Mouse (Mus musculus) fibroblast of lung, adult 2 months (primary cell): ENCODE measurements around the gene Mipol1.
"Not testable (repeated sequence)": the region's sequence is repeated elsewhere in the genome, so short reads cannot be mapped to it uniquely, and the experiment has no call there.

Experiments used
- DNase-seq: peaks from one replicate; pipeline ENCODE4 v3.0.0-alpha.2; 2011; ENCODE audit warnings: low read depth

Gene Mipol1

DNA sequence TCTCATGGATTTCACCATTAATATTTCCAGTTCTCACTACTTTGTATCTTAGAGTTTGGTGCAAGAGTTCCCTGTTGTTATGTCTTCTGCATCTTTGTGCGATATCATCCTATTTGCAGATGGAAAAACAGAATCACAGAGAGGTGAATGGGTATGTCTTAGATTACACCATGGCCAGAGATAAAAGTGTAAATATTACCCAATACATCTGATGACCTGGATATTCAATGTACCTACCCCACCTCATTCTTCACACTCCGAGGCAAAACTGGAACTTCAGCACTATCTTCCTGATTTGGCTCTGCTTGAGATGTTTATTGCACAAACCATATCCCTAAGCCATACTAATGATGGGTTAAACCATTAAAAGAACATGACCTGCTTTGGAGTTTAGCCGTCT is 198.0 kb downstream of the Mipol1 start:
- no peak for DNase-seq

GRCm38 (mm10) chr12:57428767-57429166 is 198.5 kb downstream of the Mipol1 start:
- DNase-seq, result no peak

- DNase-seq, result not testable (repeated sequence)
Measured at GRCm38 (mm10) chr12:57436939-57437659, 206.9 kb downstream of the Mipol1 start.

DNA sequence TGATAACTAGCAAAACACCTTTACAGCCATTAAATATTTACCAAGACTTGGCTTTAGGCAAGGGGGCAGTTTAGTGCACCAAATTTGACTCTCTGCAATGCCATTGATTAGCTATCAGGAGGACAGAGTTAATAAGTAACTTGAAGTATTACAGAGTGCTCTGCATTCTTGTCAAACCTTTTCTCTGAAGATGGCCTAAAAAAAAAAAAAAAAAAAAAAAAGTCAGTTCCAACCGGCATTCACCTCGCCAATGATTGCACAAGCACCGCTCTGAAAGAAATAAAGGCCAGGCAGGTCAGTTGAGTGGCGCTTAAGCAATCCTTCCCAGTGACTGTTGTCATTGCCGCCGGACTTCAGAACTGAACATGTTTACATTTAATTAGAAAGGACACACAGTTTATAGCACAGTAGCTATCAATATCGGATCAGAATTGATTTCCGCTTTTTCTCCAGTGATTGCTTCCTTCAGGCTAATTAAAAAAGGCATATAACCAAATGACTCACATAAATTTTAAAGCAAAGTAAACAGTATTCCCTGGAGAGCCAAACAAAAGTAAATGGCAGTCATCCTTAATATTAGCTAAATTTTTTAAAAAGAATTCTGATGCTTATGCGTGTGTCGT is 214.2 kb downstream of the Mipol1 start:
- no peak for DNase-seq

DNA sequence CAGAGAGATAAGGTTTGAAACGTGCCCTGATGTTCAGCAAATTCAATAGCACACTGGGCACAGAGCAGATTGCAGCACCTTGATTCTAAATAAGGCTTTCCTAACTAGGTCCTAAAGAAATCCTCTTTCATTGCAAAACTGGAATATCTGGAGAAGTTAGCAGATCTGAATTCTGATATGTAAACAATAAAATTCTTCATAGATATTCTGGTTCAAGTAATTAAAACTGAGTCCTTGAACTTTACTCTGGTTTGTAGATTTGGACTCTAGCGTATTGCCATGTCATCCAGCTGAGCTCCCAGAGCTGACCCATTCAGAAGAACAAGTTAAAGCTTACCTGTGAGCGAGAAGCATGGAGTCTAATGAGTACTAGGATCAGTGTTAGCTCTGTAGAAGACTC is 217.1 kb downstream of the Mipol1 start:
- no peak for DNase-seq

DNA sequence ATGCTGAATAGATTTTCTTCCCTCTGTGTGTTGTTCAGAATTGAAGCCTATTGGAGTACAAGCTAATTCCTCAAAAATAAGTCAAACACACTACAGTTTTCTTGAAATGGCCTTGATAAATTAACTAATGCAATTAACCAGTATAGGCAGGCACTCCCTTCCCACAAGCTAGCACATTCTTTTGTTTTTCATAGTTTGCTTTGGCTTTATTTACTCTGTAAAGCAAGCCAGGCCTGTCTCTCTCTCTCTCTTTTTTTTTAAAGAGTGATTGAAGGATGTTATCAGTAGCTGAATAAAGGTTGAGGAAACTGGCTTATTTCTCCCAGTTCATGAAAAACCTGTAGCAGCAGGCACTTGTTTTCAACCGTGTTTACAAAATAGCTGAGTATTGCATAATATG is 219.1 kb downstream of the Mipol1 start:
- DNase-seq, result no peak

DNA sequence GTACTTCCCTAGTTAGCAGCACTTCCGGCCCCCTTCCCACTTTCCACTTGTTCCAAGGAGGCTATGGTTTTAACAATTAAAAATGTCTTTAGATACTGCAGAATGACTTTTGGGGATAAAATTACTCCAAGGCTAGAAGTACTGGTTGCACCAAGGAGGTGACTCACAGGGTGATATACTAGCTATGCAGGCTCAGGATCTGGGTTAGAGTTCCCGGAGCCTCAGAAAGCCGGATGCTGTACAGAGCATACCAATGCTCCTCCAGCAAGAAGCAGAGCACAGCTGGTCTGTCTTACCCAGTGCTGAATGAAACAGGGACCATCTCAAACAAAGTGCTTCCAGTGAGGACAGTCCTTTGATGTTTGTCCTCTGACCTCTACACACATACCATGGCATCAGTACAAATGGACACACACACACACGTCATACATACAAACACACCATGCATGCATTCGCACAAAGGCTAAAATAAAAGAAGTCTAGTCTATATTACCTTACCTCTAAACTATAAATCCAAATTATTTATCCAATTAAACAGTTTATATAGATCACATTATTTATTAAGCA is 219.9 kb downstream of the Mipol1 start:
- no peak for DNase-seq

GRCm38 (mm10) chr12:57456911-57457310 is 226.7 kb downstream of the Mipol1 start:
- no peak for DNase-seq

GRCm38 (mm10) chr12:57457339-57457738 is 227.1 kb downstream of the Mipol1 start:
- no peak for DNase-seq

- DNase-seq, result no peak
Measured at GRCm38 (mm10) chr12:57464520-57465334, 234.5 kb downstream of the Mipol1 start.

DNA sequence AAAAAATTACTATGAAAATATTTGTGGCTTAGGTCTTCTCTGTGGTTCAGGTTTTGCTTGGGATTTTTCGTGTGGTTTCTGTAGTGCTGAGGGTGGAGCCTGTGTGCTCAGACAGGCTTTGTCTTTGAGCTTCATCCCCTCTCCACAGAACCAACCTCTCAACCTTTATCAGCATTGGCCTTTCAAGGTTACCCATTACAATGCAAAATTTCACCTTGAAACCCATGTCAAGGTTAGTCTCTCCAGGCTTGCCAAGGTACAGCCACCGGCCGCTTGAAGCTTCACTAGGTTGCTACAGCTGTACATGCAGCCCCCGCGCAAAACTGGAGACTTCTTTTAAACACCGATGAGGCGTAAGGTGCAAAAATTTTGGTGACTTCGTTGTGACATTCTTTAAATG is 241.6 kb downstream of the Mipol1 start:
- no peak for DNase-seq

DNA sequence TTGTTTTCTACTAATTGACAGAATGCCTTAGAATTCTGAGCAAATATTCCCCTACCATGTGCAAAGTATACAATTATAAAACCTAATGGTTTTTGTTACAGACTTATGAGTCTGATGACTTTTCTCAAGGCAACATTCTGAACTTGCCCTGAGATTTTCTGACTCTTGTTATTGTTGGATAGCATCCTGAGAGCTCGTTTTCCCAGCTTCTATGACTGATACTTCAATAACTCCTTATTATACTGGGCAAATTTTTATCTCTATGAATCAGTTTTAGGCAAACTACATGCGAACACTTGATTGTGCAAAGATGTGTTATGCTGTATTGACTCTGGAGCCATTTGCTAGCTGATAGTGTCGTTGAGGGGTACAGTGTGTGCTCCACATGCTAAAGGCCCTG is 246.6 kb downstream of the Mipol1 start:
- peak; percentile 65 for DNase-seq

- no peak for DNase-seq
Measured at GRCm38 (mm10) chr12:57481823-57482222, 251.6 kb downstream of the Mipol1 start.

DNA sequence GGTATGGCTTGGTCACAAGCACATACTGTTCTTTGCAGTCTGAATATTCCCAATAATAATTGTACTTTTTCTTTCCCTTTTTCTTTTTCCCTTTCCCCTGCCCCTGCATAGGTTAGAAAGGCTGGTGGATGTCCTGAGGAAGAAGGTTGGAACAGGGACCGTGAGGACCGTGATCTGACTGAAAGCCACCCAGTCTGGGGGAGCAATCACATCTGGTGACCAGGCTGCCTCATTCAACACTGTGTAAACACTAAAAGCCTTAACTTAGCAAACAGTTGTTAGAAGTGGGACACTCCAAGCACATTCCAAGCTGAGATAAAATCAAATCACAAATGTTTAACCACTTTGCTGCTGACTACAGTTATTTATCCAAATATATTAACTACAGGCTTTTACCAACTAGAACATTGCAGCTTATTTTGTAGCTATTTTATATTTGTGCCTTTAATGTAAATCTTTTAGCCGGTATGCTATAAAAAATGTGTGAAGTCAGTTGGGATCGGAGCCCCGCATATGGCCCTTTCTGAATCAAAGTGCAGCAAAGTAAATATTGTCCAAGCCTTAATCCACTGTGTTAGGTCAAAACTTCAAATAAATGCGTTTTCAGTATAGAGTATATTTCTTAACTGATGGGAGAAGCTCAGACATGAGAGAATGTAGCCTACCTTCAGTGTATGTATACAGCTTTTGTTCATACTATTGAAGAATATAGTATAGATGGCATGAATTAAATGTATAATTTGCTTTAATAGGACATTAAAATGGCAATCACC is 266.3 kb downstream of the Mipol1 start:
- DNase-seq, result no peak

- DNase-seq, result no peak
Measured at GRCm38 (mm10) chr12:57500246-57500645, 270.0 kb downstream of the Mipol1 start.

GRCm38 (mm10) chr12:57505329-57505728 is 275.1 kb downstream of the Mipol1 start:
- DNase-seq, result no peak

DNA sequence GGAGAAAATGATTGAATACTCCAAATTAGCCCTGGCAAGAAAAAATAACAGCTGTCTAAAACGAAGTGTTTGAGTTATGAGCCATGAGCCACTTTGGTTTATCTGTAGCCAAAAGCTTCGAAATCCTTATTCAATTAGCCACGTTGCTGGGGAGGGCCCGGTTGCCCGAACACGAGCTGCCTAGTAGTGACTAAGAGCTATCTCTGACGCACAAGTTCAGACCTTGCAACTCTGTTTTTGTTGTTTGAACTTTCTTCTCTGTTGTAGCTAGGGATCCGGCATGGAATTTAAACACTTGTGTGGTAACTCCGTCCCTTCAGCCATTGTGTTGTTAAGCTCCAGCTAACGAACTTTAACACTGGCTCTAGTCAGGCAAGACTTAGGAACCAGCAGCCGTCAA is 278.7 kb downstream of the Mipol1 start:
- DNase-seq, result no peak

- peak; percentile 15 for DNase-seq
Measured at GRCm38 (mm10) chr12:57509726-57510125, 279.5 kb downstream of the Mipol1 start.

DNA sequence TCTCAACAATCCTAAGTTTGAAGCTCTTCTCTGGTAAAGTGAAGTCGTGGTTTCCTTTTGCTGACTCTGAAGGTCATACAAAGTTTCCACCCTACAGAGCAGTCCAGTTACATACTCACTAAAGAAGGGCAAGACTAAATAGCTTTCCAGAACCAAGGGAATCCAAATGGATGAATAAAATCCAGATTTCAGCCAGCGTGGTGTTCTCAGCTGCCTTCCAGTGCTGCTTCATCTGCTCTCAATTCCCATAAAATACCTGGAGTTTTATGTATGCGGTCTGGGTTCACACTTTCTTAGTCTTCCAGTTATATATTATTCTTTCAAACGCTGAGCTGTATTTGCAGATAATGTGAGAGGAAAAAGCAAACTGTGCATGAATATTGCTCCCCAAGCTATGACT is 280.9 kb downstream of the Mipol1 start:
- DNase-seq, result no peak

- no peak for DNase-seq
Measured at GRCm38 (mm10) chr12:57511560-57511959, 281.3 kb downstream of the Mipol1 start.

GRCm38 (mm10) chr12:57514552-57514951 is 284.3 kb downstream of the Mipol1 start:
- DNase-seq, result no peak
